Mouse (Mus musculus): ENCODE results near the gene Sparc. TPM values are rescaled to one million over a fixed set of nuclear protein-coding genes. Genes with fewer than 3 reads are reported as not detected.

The Sparc gene
- polyA plus RNA-seq, 1 experiment from 2014 or later, result 211 TPM

DNA sequence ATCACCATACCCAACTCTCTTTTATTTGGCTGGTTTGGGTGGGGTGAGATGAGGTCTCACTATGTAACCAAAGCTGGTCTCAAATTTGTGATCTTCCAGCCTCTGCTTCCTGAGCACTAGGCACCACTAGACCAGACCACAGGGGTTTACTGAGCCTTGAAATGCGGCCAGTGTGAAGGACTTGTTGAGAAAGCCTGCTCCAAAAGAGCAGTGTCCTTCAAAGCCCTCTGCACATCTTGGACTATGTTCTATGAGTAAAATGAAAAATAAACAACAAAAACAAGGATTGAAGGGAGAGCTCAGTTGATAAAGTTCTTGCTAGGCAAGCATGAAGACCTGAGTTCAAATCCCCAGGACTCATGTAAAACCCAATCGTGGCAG is 9.6 kb downstream of the Sparc start:
- Histone ChIP-seq H3K36me3 (peaks cover 9% of the 10 kb centered on the region; the same call in 1 of the 2 replicates), H3K27me3 (ENCODE audit: low read depth, poor library complexity, severe bottlenecking) (no peaks in the 10 kb centered on the region), H3K27ac (no peak overlapping the region), H3K4me3 (no peak overlapping the region), H3K9me3 (replicated peaks) (no peaks in the 10 kb centered on the region), H3K4me1 (peaks cover 18% of the 10 kb centered on the region)
- 86% methylated on average over 2 of the region's 2 CpGs for WGBS
- no peak for DNase-seq (ENCODE audit: low spot score)

DNA sequence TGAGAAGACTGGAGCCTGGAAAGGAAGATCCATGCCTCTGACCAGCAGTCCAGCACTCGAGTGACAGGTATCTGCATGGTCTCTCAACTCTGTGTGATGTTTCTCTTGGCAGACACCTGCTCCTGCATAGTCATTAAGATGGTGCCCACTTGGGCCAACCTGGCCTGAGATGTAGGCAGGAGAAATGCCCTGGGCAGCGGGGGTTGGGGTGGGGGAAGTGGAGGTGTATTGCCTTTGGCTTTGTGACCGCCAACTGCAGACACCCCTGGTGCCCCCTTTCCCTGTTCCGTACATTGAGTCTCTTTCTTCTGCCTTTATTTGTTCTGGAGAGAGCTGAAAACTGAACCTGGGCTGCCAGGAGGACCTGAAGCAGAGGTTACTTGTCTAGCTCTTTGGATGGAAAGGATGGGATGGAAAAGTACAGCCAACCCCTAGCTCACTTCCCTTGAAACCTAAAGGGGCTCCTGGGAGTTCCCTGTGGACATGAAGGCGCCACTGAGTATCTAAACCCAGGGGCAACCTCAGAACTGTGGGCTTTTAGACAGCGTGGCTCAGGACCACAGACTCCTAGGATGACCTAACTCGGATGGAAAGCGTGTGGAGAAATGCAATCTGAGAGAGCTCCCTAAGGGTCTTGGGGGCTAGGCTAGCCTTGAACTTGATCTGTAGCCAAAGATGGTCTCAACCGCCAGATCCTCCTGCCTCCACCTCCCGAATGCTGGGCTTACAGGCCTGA is 10.1 kb downstream of the Sparc start:
- no peak overlapping the region for H3K27ac ChIP-seq

DNA sequence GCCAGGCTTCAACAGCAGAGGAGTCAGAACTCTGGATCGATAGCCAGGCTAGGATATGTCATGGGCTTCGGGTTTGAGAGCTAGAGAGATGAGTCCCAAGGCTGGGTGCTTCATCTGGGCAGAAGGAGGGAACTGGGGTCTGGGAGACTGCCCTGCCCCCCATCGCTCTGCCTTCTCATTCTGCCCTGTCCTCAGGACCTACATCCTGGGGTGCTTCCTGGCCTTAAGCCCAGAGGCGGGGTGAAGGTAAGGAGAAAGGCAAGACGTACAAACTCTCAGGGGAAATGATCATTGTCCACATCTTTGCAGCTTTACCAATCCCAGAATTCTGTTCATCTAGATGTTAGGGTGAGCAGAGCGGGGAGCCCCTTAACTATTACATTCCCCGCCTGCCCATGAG is 10.9 kb downstream of the Sparc start:
- Histone ChIP-seq H3K9me3 (replicated peaks) (no peaks in the 10 kb centered on the region), H3K4me1 (0 out of 2 replicates have a peak, but pooled peaks cover 6% of the 10 kb centered on the region), H3K36me3 (peaks cover 22% of the 10 kb centered on the region), H3K4me3 (no peak overlapping the region), H3K27me3 (ENCODE audit: low read depth, poor library complexity, severe bottlenecking) (no peaks in the 10 kb centered on the region), H3K27ac (no peak overlapping the region)
- 75% methylated on average over 7 of the region's 7 CpGs for WGBS
- no peak for DNase-seq (ENCODE audit: low spot score)

More for the DNA sequence above, 10.1 kb downstream of the Sparc start:
- H3K36me3 ChIP-seq, result peaks cover 14% of the 10 kb centered on the region
- H3K4me1 ChIP-seq, result peaks cover 12% of the 10 kb centered on the region
- H3K9me3 ChIP-seq (replicated peaks), result no peaks in the 10 kb centered on the region
- 90% methylated on average over 10 of the region's 10 CpGs for WGBS
- H3K27me3 ChIP-seq (ENCODE audit: low read depth, poor library complexity, severe bottlenecking), result no peaks in the 10 kb centered on the region
- no peak overlapping the region for H3K4me3 ChIP-seq
- no peak for DNase-seq (ENCODE audit: low spot score)

DNA sequence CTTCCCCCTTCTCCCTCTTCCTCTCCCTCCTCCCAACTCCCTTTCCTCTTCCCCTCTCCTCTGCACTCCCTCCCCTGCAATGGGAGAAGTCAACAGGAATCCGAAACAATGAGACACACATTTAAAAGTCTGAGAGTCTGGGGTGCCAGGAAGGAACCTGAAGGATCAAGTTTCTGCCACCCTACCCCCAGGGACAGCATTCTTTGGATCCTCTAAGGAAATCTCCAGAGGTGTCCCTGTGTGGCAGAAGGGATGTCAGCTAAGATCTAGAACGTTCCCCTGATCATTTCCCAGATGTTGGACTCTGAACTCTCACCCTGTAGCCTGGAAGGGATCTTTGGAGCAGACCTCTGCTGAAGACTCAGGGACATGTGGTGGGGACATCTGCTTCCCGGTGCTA is 12.5 kb downstream of the Sparc start:
- Histone ChIP-seq H3K27me3 (ENCODE audit: low read depth, poor library complexity, severe bottlenecking) (no peaks in the 10 kb centered on the region), H3K9me3 (replicated peaks) (no peaks in the 10 kb centered on the region), H3K4me3 (no peak overlapping the region), H3K36me3 (peaks cover 36% of the 10 kb centered on the region), H3K4me1 (0 out of 2 replicates have a peak, but pooled peaks cover 6% of the 10 kb centered on the region), H3K27ac (no peak overlapping the region)
- no peak for DNase-seq (ENCODE audit: low spot score)
- 66% methylated on average over 3 of the region's 3 CpGs for WGBS

DNA sequence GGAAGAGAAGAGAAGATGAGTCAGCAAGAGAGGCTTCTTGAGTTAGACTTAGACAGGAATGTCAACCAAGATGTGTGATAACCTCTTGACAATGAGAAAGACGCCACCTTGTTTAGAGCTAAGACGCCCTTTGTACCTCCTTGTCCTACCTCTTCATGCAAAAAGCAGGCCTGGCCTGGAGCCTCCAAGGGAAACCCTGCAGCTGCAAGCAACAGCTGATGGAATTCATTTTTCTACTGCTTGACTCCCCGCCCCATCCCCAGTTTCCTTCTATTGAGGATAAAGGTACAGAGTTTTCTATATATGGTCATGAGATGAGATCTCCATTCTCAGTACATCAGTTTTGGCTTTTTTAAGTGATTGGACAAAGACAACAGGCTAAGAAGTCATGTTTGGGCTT is 13.0 kb downstream of the Sparc start:
- H3K4me1 ChIP-seq, result 0 out of 2 replicates have a peak, but pooled peaks cover 1% of the 10 kb centered on the region
- 93% methylated on average over 3 of the region's 3 CpGs for WGBS
- no peaks in the 10 kb centered on the region for H3K9me3 ChIP-seq (replicated peaks)
- no peaks in the 10 kb centered on the region for H3K27me3 ChIP-seq (ENCODE audit: low read depth, poor library complexity, severe bottlenecking)
- no peak for DNase-seq (ENCODE audit: low spot score)
- no peak overlapping the region for H3K27ac ChIP-seq
- peaks cover 41% of the 10 kb centered on the region for H3K36me3 ChIP-seq
- H3K4me3 ChIP-seq, result no peak overlapping the region

DNA sequence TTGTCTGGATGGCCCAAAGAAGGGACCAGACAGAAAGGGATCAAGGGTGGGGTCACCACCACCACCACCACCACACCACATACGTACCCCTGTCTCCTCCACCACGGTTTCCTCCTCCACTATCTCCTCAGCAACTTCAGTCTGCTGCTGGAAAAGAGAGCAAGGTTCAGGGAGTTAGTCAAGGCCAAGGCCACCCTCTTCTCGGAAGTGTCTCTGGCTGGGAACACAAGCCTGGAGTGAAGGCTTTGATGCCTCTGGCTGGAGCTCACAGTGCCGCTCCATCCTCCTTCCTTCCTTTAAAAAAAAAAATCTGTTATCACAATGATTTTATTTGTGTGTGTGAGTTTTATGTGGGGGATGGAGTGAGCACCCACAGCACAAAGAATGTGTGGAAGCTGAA is 15.8 kb downstream of the Sparc start:
- H3K4me3 ChIP-seq, result no peak overlapping the region
- H3K9me3 ChIP-seq (replicated peaks), result no peaks in the 10 kb centered on the region
- H3K4me1 ChIP-seq, result no peaks in the 10 kb centered on the region
- WGBS, result 94% methylated on average over 4 of the region's 4 CpGs
- DNase-seq (ENCODE audit: low spot score), result no peak
- H3K27ac ChIP-seq, result no peak overlapping the region
- H3K36me3 ChIP-seq, result peaks cover 44% of the 10 kb centered on the region
- no peaks in the 10 kb centered on the region for H3K27me3 ChIP-seq (ENCODE audit: low read depth, poor library complexity, severe bottlenecking)

DNA sequence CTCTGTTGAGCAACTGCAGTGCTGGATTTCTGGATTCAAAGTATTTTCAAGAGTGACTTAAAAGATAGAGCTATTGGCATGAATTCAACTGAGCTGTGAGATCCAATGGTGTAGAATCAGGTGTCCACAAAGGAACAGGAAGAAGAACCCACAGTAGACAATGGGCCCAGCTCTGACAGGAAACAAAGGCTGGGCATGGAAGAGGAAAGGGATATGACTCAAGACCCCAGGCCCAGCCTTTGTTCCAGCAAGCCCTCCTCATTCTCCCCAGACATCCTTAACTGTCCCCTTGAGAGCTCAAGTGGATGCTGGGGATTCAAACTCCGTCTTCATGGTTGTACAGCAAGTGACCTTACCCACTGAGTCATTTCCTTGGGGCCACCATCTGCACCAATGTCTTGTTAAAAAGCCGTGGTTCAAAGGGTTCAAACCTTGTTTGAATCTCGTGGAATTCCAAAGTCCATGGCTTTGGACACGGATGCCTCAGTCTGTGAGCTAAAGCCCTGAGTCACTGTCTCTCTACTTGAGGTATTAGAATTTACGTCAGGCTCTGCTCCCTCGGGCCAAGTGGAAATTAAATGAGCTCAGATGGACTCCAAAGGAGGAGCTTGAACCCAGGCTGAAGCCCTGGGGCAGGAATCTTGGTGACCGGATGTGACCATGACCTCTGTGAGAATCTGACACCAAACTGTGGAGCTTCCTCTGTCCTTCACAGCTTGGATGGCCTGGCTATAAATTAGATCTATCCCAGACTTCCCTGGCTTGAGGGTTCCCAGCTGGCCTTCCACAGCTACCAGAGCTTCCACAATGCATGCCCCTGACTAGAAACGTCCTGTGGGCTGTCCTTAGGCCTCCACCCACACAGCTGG is 17.1 kb downstream of the Sparc start:
- peaks cover 44% of the 10 kb centered on the region for H3K36me3 ChIP-seq
- no peak overlapping the region for H3K4me3 ChIP-seq
- 65% methylated on average over 8 of the region's 8 CpGs for WGBS
- H3K9me3 ChIP-seq (replicated peaks), result no peaks in the 10 kb centered on the region
- no peaks in the 10 kb centered on the region for H3K4me1 ChIP-seq
- H3K27me3 ChIP-seq (ENCODE audit: low read depth, poor library complexity, severe bottlenecking), result no peaks in the 10 kb centered on the region
- no peak overlapping the region for H3K27ac ChIP-seq
- no peak for DNase-seq (ENCODE audit: low spot score)

DNA sequence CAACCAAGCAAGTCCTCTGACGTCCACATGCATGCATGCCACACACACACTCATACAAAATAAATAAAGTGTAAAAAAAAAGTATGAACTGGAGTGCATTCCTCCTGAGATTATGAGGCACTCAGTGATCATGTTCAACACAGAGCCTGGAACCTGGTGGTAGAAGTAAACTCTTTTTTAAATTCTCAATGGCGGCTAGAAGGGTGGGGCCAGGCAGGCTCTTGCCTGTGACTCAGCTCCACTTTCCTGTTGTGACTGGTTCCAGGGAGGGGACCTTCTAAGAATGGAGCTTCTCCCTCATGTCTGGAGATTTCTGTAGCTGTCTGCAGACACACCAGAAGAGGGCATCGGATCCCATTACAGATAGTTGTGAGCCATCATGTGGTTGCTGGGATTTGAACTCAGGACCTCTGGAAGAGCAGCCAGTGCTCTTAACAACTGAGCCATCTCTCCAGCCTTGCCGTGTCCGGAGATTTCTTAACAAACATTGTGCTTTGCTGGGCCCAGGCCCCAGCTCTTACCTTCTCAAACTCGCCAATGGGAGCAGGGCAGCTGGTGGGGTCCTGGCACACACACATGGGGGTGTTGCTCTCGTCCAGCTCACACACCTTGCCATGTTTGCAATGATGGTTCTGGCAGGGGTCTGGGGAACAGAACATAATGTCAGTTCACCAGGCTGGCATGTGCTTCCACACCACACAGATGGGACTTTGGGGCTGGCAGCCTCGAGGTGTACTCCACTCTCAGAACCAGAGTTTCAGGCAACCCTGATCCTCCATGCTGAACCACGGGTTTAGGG is 18.1 kb downstream of the Sparc start:
- Histone ChIP-seq H3K27me3 (ENCODE audit: low read depth, poor library complexity, severe bottlenecking) (no peaks in the 10 kb centered on the region), H3K9me3 (replicated peaks) (no peaks in the 10 kb centered on the region), H3K4me1 (no peaks in the 10 kb centered on the region), H3K36me3 (peaks cover 48% of the 10 kb centered on the region), H3K27ac (no peak overlapping the region), H3K4me3 (no peak overlapping the region)
- WGBS, result 87% methylated on average over 9 of the region's 9 CpGs
- DNase-seq (ENCODE audit: low spot score), result no peak

DNA sequence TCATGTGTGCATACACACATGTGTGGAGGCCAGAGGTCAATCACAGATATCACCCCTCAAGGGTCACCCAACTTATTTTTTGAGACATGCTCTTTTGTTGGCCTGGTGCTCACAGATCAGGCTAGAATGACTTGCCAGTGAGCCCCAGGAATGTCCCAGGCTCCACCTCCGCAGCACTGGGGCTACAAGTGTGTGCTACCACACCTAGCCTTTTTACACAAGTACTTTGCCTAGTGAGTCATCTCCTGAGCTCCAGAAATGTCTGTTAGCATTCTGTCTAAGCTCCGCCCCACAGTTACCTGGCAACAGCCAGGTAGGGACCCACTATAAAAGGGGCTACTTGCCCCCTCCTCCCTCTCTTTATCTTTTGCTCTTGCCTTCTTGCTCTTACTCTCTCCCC is 22.1 kb downstream of the Sparc start:
- Histone ChIP-seq H3K9me3 (replicated peaks) (no peaks in the 10 kb centered on the region), H3K27me3 (ENCODE audit: low read depth, poor library complexity, severe bottlenecking) (no peaks in the 10 kb centered on the region), H3K27ac (no peak overlapping the region), H3K4me3 (no peak overlapping the region), H3K4me1 (no peaks in the 10 kb centered on the region), H3K36me3 (peaks cover 43% of the 10 kb centered on the region)
- 85% methylated on average over 2 of the region's 2 CpGs for WGBS
- DNase-seq (ENCODE audit: low spot score), result no peak

DNA sequence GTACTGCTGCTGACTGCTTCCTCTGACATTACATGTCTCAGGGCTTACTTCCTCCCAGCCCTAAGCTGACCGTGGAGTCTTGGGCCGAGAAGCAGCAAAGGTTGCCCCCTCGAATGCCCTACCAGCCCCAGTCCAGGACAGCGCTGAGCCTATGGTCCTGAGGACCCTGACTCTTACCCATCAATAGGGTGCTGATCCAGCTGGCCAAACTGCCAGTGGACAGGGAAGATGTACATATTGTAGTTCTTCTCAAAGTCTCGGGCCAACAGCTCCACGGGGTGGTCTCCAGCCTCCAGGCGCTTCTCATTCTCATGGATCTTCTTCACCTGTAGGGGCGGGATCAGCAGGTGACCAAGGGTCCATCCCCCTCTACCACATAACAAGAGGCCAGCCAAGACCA is 24.6 kb downstream of the Sparc start:
- 91% methylated on average over 8 of the region's 8 CpGs for WGBS
- H3K36me3 ChIP-seq, result peaks cover 33% of the 10 kb centered on the region
- no peaks in the 10 kb centered on the region for H3K9me3 ChIP-seq (replicated peaks)
- H3K27me3 ChIP-seq (ENCODE audit: low read depth, poor library complexity, severe bottlenecking), result no peaks in the 10 kb centered on the region
- no peak overlapping the region for H3K4me3 ChIP-seq
- no peak for DNase-seq (ENCODE audit: low spot score)
- H3K4me1 ChIP-seq, result peaks cover 4% of the 10 kb centered on the region; the same call in 1 of the 2 replicates
- H3K27ac ChIP-seq, result no peak overlapping the region

DNA sequence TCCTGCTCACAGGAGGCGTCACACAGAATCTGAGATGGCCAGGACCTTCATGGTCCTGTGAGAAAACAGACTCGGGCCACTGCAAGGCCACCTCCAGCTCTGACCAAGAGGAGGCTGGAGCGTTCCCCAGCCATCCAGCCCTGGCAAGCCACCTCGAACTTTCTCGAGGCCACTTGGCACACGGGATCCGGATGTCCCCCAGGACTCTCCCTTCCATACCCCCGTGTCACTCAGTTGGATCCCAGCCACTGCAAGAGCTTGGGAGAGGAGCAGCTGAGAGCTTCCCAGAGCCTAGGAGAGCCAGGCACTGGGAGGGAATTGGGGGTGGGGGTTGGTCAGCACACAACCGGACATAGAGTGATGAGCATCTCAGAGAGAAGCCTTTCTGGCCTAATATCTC is 25.5 kb downstream of the Sparc start:
- H3K4me1 ChIP-seq, result peaks cover 4% of the 10 kb centered on the region; the same call in 1 of the 2 replicates
- no peak overlapping the region for H3K27ac ChIP-seq
- H3K36me3 ChIP-seq, result peaks cover 33% of the 10 kb centered on the region
- no peak for DNase-seq (ENCODE audit: low spot score)
- H3K4me3 ChIP-seq, result no peak overlapping the region
- H3K27me3 ChIP-seq (ENCODE audit: low read depth, poor library complexity, severe bottlenecking), result no peaks in the 10 kb centered on the region
- H3K9me3 ChIP-seq (replicated peaks), result no peaks in the 10 kb centered on the region
- WGBS, result 87% methylated on average over 9 of the region's 9 CpGs

DNA sequence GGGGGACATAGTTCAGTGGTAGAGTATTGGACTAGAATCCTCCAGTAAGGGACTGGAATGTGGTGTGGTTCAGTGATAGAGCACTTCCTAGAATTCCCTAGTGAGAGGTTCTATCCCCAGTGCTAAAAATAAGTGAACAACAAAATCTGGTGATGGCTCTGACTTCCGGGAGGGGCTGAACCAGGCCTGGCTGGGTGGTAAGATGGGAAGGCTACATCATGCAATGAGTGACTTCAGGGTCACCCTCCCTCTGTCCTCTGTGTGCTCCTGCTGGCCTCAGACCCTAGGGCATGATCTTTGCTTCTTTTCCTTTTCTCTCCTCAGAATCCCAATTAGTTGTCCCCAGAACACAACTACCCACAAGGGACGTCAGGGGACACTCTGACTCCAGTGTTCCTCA is 25.9 kb downstream of the Sparc start:
- Histone ChIP-seq H3K36me3 (peaks cover 33% of the 10 kb centered on the region), H3K27ac (no peak overlapping the region), H3K4me3 (no peak overlapping the region), H3K27me3 (ENCODE audit: low read depth, poor library complexity, severe bottlenecking) (no peaks in the 10 kb centered on the region), H3K9me3 (replicated peaks) (no peaks in the 10 kb centered on the region), H3K4me1 (peaks cover 4% of the 10 kb centered on the region; the same call in 1 of the 2 replicates)
- DNase-seq (ENCODE audit: low spot score), result no peak
- 79% methylated on average over 2 of the region's 2 CpGs for WGBS

Measured in limb, embryonic 10.5 days (tissue).